Mouse (Mus musculus): Measurements from ENCODE around the gene Sord. TPM values are rescaled to one million over a fixed set of nuclear protein-coding genes. Genes with fewer than 3 reads are reported as not detected.

Sord gene
- total RNA-seq (2023): 6.7 TPM

GRCm38 (mm10) chr2:122234611-122235288 is at the start of gene Sord:
Sord (plus strand) TSS chr2:122234749.

GRCm38 (mm10) chr2:122186106-122186505 is 48.4 kb upstream of the Sord start, which contains the start of the genes Patl2 and Terb2:
Patl2 (minus strand) TSS chr2:122186189.
Terb2 (plus strand) TSS chr2:122186272.

GRCm38 (mm10) chr2:122298096-122298499 is 63.5 kb downstream of the Sord start, which contains the start of gene Duox2:
Duox2 (minus strand) TSS chr2:122298449.

GRCm38 (mm10) chr2:122298596-122299490 is 64.3 kb downstream of the Sord start, which contains the start of gene Duoxa2:
Duoxa2 (plus strand) TSS chr2:122298900.

GRCm38 (mm10) chr2:122313536-122313935 is 79.0 kb downstream of the Sord start, which contains the start of gene Duoxa1:
Duoxa1 (minus strand) TSS chr2:122313730.

Other genes starting within 250 kb of the Sord start
- gene Eif3j1, start 206.2 kb upstream of the Sord start, total RNA-seq (2023): 43.9 TPM
- gene Spg11, start 116.4 kb upstream of the Sord start, total RNA-seq (2023): 27.9 TPM
- gene B2m, start 87.1 kb upstream of the Sord start, total RNA-seq (2023): 2,437 TPM
- 1.5 TPM for gene Trim69, start 74.0 kb upstream of the Sord start, total RNA-seq (2023)
- not detected for gene Patl2, start 48.6 kb upstream of the Sord start, total RNA-seq (2023)
- not detected for gene Terb2, start 48.5 kb upstream of the Sord start, total RNA-seq (2023)
- gene Duox2, start 63.7 kb downstream of the Sord start, total RNA-seq (2023): not detected
- gene Duoxa2, start 64.2 kb downstream of the Sord start, total RNA-seq (2023): not detected
- gene Duoxa1, start 79.0 kb downstream of the Sord start, total RNA-seq (2023): not detected
- not detected for gene Duox1, start 80.9 kb downstream of the Sord start, total RNA-seq (2023)
- 13.2 TPM for gene Shf, start 134.4 kb downstream of the Sord start, total RNA-seq (2023)
- gene Slc28a2, start 191.7 kb downstream of the Sord start, total RNA-seq (2023): 124 TPM